Mouse (Mus musculus) midbrain, postnatal 0 days (tissue): Measurements from ENCODE around the gene Rflnb. TPM values are rescaled to one million over a fixed set of nuclear protein-coding genes. Genes with fewer than 3 reads are reported as not detected.
A peak's percentile ranks its signal among the peaks of the same experiment; 100 is the strongest.

Source experiments
- ATAC-seq: fragments of 200-750 bp; cut with Nextera tagmentation; 2 replicates; pipeline ENCODE4 v1.8.0; 2017; ENCODE audit warnings: moderate number of reproducible peaks, mild to moderate bottlenecking, moderate TSS enrichment, moderate library complexity; ENCODE audit not compliant: low FRiP score
- DNase-seq: peaks from one replicate; pipeline ENCODE4 v3.0.0-alpha.2; 2015; ENCODE audit warnings: low spot score
- H3K27ac ChIP-seq: fragments of 300-500 bp; sonication (generic); 2 replicates; pipeline ENCODE4 v1.5.1; 2014; ENCODE audit warnings: low read depth, mild to moderate bottlenecking, low read length, mixed read lengths
- H3K27me3 ChIP-seq: fragments of 300-500 bp; sonication (generic); 2 replicates; pipeline ENCODE4 v1.6.1; 2014; ENCODE audit warnings: low read length, control low read depth, mixed read lengths; ENCODE audit not compliant: insufficient read depth
- H3K36me3 ChIP-seq: fragments of 300-500 bp; sonication (generic); 2 replicates; pipeline ENCODE4 v1.6.1; 2014; ENCODE audit warnings: low read length, control low read depth, mixed read lengths; ENCODE audit not compliant: insufficient read depth
- H3K4me1 ChIP-seq: fragments of 300-500 bp; sonication (generic); 2 replicates; pipeline ENCODE4 v1.6.1; 2014; ENCODE audit warnings: mild to moderate bottlenecking, control low read depth, antibody characterized with exemption, low read length, mixed read lengths; ENCODE audit not compliant: insufficient read depth
- H3K4me2 ChIP-seq: fragments of 300-500 bp; sonication (generic); 2 replicates; pipeline ENCODE4 v1.6.1; 2014; ENCODE audit warnings: low read depth, mild to moderate bottlenecking, low read length, mixed read lengths; ENCODE audit not compliant: poor library complexity, severe bottlenecking
- H3K4me3 ChIP-seq: fragments of 300-500 bp; sonication (generic); 2 replicates; pipeline ENCODE4 v1.5.1; 2014; ENCODE audit warnings: low read depth, mild to moderate bottlenecking, low read length, moderate library complexity
- H3K9ac ChIP-seq: fragments of 300-500 bp; sonication (generic); replicated peaks from 2 replicates; pipeline ENCODE4 v1.6.1; 2014; ENCODE audit warnings: mild to moderate bottlenecking, low read length, moderate library complexity, mixed read lengths; ENCODE audit not compliant: poor library complexity, severe bottlenecking
- H3K9me3 ChIP-seq: fragments of 300-500 bp; sonication (generic); 2 replicates; pipeline ENCODE4 v1.6.1; 2016; ENCODE audit warnings: low read length, control low read depth
- CTCF ChIP-seq: IDR thresholded peaks from 2 replicates; pipeline ENCODE4 v1.5.1; 2016; ENCODE audit warnings: antibody characterized with exemption, mild to moderate bottlenecking
- WGBS: fragments of 180-500 bp; shearing (Covaris S2); extraction: QIAGEN DNeasy Blood & Tissue Kit; methylation state at CpG from one replicate; pipeline ENCODE4 v1.1.7; 2014; 5-methylcytosine and 5-hydroxymethylcytosine counted together
- polyA plus RNA-seq: library from polyadenylated mRNA; unstranded; fragments of >200 nt; fragmentation: Nextera tagmentation; extraction: Ambion mirVana; gene quantifications from 2 replicates; pipeline ENCODE4 v1.2.1, GENCODE M21; 2015
- total RNA-seq: library from RNA; depleted of rRNA; stranded (reverse); fragments of >200 nt; gene quantifications from 2 replicates; pipeline ENCODE4 v1.2.3, GENCODE M21; 2014

Gene Rflnb
- total and polyA plus RNA-seq, 2 experiments from 2014 or later, result 16.3 to 16.7 TPM

- no peaks in the 10 kb centered on the region for H3K36me3 ChIP-seq
- DNase-seq (no peak), ATAC-seq (no peak)
- no peak overlapping the region for H3K27ac ChIP-seq
- H3K4me2 ChIP-seq, result no peak overlapping the region
- no peaks in the 10 kb centered on the region for H3K9me3 ChIP-seq
- WGBS, result 43% methylated on average over 3 of the region's 3 CpGs
- no peak overlapping the region for H3K4me3 ChIP-seq
- no peak overlapping the region for H3K9ac ChIP-seq
- peak; percentile 53 for TF ChIP-seq CTCF
- peaks cover 3% of the 10 kb centered on the region; the same call in 1 of the 2 replicates for H3K4me1 ChIP-seq
- H3K27me3 ChIP-seq, result no peaks in the 10 kb centered on the region
These were observed 26.2 kb downstream of the Rflnb start for GRCm38 (mm10) chr11:76001237-76001878.

- Histone ChIP-seq H3K36me3 (no peaks in the 10 kb centered on the region), H3K4me3 (no peak overlapping the region), H3K9me3 (no peaks in the 10 kb centered on the region), H3K4me2 (no peak overlapping the region), H3K4me1 (peaks cover 3% of the 10 kb centered on the region; the same call in 1 of the 2 replicates), H3K27ac (no peak overlapping the region), H3K9ac (no peak overlapping the region), H3K27me3 (no peaks in the 10 kb centered on the region)
- WGBS, result 87% methylated on average over 5 of the region's 5 CpGs
- TF ChIP-seq CTCF, result no peak
- no peak for ATAC-seq
- no peak for DNase-seq
These were observed 26.9 kb downstream of the Rflnb start for GRCm38 (mm10) chr11:76000701-76001100.

- no peak within 1 kb of the TSS for H3K27ac ChIP-seq
- peaks cover 3% of the 10 kb centered on the region; the same call in 1 of the 2 replicates for H3K4me1 ChIP-seq
- H3K9ac ChIP-seq, result peak within 1 kb of the TSS; percentile 61
- H3K27me3 ChIP-seq, result no peaks in the 10 kb centered on the region
- H3K4me2 ChIP-seq, result peak within 1 kb of the TSS; percentile 90
- peak; percentile 85 for TF ChIP-seq CTCF
- WGBS, result 13% methylated on average over 34 of the region's 36 CpGs
- ATAC-seq (peak; percentile 82), DNase-seq (peak; percentile 91)
- no peaks in the 10 kb centered on the region for H3K36me3 ChIP-seq
- H3K4me3 ChIP-seq, result peak within 1 kb of the TSS; percentile 63
- no peaks in the 10 kb centered on the region for H3K9me3 ChIP-seq
These were observed 28.0 kb downstream of the Rflnb start, which contains the start of gene 1700016K19Rik for GRCm38 (mm10) chr11:75999440-76000155. Gene 1700016K19Rik, plus strand, starts transcription at chr11:75999912.

- H3K27me3 ChIP-seq, result no peaks in the 10 kb centered on the region
- no peak overlapping the region for H3K9ac ChIP-seq
- no peaks in the 10 kb centered on the region for H3K9me3 ChIP-seq
- no peak for ATAC-seq
- H3K4me1 ChIP-seq, result no peaks in the 10 kb centered on the region
- no peak overlapping the region for H3K4me2 ChIP-seq
- DNase-seq, result no peak
- H3K27ac ChIP-seq, result no peak overlapping the region
- TF ChIP-seq CTCF, result no peak
- H3K36me3 ChIP-seq, result no peaks in the 10 kb centered on the region
- 33% methylated on average over 9 of the region's 9 CpGs for WGBS
- no peak overlapping the region for H3K4me3 ChIP-seq
These were observed 33.2 kb downstream of the Rflnb start for GRCm38 (mm10) chr11:75994357-75994756.

- H3K4me2 ChIP-seq, result no peak overlapping the region
- DNase-seq (no peak), ATAC-seq (no peak)
- no peaks in the 10 kb centered on the region for H3K27me3 ChIP-seq
- H3K27ac ChIP-seq, result no peak overlapping the region
- H3K4me1 ChIP-seq, result no peaks in the 10 kb centered on the region
- no peak overlapping the region for H3K9ac ChIP-seq
- TF ChIP-seq CTCF, result no peak
- WGBS, result 88% methylated on average over 8 of the region's 8 CpGs
- no peak overlapping the region for H3K4me3 ChIP-seq
- H3K9me3 ChIP-seq, result no peaks in the 10 kb centered on the region
- no peaks in the 10 kb centered on the region for H3K36me3 ChIP-seq
These were observed 35.1 kb downstream of the Rflnb start for GRCm38 (mm10) chr11:75992481-75992880.

- Histone ChIP-seq H3K9ac (no peak overlapping the region), H3K4me3 (no peak overlapping the region), H3K27ac (no peak overlapping the region), H3K9me3 (no peaks in the 10 kb centered on the region), H3K27me3 (no peaks in the 10 kb centered on the region), H3K36me3 (no peaks in the 10 kb centered on the region), H3K4me1 (no peaks in the 10 kb centered on the region), H3K4me2 (no peak overlapping the region)
- no peak for DNase-seq
- no peak for ATAC-seq
- TF ChIP-seq CTCF, result no peak
- 91% methylated on average over 8 of the region's 8 CpGs for WGBS
These were observed 35.7 kb downstream of the Rflnb start for GRCm38 (mm10) chr11:75991911-75992310.
